Mouse (Mus musculus) embryo, embryonic 10 days (tissue): Measurements from ENCODE around the gene Foxp3.

Experiments used
- DNase-seq: peaks from one replicate; pipeline ENCODE4 v3.0.0-alpha.2; 2015; ENCODE audit warnings: low spot score

The Foxp3 gene

DNA sequence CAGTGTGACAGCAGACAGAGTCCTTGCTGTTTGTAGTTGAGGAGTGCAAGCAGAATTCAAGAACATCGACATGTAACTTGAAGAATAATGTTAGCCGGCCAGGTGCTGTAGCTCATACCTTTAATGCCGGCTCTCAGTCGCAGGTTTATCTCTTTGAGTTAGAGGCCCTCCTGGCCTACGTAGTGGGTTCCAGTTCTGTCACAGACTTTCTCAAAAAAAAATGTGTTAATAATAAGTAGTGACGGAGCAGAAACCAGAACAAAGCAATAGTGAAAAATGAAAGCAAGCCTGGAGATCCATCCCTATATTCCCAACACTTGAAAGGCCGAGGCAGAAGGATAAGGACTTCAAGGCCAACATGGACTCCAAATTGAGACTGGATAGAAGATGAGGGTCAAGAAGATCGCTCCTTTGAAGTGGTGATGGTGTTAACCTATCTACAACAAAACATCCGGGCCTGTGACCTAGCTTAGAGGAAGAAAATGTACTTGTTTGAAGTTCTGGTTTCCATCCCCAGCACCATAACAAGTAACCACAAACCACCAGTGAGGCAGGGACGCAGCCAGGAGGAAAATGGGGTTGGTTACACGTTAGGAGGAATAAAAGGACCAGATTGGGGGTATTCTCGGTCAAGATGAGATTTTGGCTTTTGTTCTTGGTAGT lies 44.6 kb downstream of the Foxp3 start:
- no peak for DNase-seq

DNA sequence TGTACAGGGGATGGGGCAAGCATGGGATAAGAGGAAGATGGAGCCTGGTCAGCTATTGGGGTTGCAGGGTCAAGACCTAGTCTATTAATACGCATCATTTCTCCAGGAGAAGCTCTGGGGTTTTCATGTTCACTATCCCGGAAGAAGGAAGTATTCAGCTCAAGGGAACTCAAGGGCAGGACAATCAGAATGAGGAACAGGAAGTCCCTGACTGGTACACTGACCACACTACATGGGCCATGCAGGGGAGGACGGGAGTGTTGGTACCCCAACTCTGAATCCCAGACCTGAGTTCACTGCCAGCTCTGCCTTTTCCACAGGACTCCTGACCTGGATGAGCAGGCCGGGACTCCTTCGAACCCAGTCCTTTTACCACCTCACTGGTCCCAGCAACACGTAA lies 59.1 kb downstream of the Foxp3 start:
- DNase-seq = no peak

DNA sequence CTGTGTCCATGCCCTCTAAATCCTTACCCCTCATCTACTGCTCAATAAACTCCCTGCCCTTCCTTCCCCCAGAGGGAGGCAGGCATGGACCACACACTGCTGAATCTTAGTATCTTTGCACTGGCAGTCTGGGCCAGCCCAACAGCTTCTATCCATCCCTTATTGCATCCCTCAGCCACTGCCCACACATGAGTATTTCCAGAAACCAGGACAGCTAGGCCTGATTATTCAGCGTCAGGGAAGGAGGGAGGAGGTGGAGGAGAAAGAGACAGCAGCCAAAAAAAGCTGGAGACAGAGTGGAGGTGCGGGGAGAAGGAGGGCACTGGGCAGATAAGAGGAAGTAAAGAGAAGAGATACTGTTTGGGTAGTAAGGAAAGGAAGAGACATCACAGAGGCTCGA lies 61.7 kb downstream of the Foxp3 start:
- no peak for DNase-seq

DNA sequence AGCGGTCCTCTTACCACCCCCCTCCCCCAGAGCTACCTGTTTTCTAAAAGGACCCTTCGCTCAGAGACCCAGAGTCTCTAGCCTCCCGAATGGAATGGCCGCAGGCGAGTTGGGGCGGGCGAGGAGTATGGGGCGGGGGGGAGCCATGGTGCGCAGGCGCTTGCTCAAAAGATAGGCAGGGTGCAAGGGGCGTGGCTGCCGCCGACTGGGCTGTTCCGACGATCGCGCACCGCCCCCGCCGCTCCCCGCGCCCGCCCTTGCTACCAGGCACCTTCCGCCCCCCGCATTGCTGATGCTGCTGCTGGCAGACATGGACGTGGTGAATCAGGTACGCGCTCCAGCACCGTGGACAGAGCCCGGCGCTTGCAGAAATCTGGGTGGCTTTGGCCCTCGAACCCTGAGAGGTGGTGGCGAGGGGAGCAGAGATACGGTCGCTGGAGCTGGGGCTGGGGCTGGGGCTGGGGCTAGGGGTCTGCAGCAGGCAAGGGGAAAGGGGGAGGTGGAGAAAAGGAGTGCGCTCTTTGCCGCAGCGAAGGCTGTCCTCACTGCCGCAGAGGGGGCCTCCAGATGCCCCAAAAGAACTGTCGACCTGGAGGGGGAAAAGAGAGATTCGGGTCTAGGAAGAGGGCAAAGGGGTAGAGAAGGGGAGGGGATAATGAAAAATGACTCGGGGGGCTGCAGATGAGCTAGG lies 65.1 kb downstream of the Foxp3 start, which contains the start of gene Syp:
Syp (plus strand) TSS at position 71 of the 691 bp plus-strand sequence.
- DNase-seq = peak; percentile 87

DNA sequence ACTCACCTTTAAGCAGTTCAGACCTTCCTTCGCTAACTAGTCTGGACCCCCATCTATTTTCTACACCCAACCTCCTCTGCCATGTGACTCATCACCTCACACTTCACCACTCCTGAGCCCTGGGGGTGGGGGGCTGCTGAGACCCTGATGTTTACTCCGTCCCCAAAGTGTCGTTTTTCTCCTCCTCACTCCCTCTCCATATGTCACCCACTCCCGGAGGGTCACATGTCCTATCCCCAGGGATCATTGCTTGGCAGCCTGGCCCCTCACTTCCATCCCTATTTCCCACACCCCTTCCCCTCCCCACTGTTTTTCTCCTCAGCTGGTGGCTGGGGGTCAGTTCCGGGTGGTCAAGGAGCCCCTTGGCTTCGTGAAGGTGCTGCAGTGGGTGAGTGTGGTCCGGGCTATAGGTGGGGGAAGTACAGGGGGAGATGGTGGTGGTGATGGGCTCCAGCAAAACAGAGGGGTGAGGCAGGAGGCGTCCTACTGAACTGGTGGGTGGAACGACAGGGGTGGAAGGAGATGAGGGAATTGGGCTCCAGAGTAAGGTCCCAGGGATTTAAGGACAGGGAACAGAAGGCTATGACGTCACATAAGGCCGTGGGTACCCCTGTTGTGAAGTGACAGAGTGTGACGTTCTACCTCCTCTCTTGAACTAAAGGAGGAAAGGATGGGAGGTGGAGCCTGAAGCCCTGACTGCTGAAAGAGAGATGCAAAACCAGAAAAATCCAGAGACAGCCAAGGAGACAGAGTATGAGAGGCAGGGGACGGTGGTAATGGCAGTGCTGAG lies 66.3 kb downstream of the Foxp3 start:
- DNase-seq = no peak

DNA sequence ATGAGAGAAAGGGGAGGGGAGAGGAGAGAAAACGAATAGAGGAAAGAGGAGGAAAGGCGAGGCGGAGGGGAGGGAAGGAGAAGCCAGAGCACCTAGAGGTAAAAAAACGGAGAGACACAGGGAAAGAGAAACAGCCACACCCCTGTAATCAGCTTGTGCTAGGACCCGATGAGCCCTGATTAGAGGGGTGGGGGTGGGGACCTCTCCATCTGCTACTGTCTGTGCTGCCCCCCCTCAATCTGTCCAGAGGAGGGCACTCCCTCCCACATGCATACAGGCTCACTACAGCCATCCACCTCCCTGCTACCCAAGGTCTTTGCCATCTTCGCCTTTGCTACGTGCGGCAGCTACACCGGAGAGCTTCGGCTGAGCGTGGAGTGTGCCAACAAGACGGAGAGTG lies 67.3 kb downstream of the Foxp3 start:
- DNase-seq = no peak
